Mouse (Mus musculus) left cerebral cortex, postnatal 25 days (tissue): ENCODE results near the gene Zfp746. TPM values are rescaled to one million over a fixed set of nuclear protein-coding genes. Genes with fewer than 3 reads are reported as not detected.
"Not testable (repeated sequence)": the region's sequence is repeated elsewhere in the genome, so short reads cannot be mapped to it uniquely, and the experiment has no call there.

Experiments
- DNase-seq, 2 experiments: peaks; one replicate each; pipeline ENCODE4 v3.0.0; 2022; ENCODE audit warnings: low spot score in 2 of 2, mixed read lengths in 1 of 2
- intact Hi-C: fragments of 180-260 bp; cut with DNase I; formaldehyde crosslinking; loops from one replicate; pipeline ENCODE4 v1.15.1; 2025
- total RNA-seq, 2 experiments: library from RNA; stranded (reverse); gene quantifications; 2 replicates each; pipeline ENCODE4 v1.2.3; 2021

Gene Zfp746
- total RNA-seq = 10 to 100 TPM; 29.4 to 31.2 TPM

DNA sequence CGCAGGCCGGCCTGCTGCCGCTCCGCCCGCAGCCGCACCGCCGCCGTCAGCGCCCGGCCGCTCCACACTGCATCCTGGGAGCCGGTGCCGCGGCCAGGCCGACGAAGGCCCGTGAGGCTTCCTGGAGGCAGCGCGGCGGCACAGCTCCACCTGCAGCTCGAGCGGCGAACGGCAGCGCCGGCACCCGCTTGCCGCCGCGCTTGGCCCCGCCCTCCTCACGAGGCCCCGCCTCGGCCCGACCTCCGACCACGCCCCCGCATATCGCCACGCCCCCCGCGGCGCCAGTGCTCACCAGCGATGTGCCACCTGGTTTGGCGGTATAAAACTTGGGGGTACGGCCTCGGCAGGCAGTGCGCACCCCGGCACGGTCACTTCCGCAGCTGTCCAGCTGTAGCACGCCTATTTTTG, at the start of gene Zfp746:
Gene Zfp746, minus strand, starts transcription at position 123 of the 408 bp plus-strand sequence.
- DNase-seq = peak; percentile 94
- intact Hi-C loops = loop anchor here (5.0 kb wide), 2 partner anchors 39 to 311 kb away; partner anchors contain the start of genes Krba1 and Zfp777

DNA sequence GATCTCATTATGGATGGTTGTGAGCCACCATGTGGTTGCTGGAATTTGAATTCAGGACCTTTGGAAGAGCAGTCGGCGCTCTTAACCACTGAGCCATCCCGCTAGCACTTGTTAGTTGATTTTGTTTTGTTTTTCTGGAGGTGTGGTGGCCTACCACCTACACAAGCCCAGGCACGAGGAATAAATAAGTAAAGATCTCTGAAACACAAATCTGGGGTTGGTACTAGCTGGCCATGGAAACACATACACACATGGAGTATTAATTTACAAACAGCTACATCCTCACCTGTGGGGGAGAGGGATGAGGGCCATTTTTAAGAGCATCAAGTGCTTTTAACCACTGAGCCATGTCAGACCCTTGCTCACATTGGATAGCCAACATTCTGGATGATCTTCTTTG, 34.7 kb upstream of the Zfp746 start:
- intact Hi-C loops, DNase-seq: not testable (repeated sequence)

DNA sequence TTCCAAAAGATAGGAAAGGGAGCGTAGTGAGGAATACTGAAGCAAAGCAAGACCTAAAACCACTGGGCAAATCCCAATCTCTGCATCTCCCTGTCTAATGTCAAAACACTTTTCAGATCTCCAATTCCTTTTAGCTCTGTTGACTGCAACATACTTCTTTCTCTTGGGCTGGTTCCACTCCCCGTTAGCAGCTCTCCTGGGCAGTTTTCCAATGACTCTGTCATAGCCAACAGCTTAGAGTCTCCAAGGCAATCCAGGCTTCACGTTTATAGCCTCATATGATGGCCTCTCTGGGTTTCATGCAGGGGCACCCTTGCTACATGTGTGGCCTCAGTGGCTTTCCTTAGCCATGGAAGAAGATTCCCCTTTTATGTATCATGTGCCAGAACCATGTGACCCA, 29.6 kb upstream of the Zfp746 start:
- intact Hi-C loops = no loop called here
- DNase-seq = peak; percentile 8 to 51

DNA sequence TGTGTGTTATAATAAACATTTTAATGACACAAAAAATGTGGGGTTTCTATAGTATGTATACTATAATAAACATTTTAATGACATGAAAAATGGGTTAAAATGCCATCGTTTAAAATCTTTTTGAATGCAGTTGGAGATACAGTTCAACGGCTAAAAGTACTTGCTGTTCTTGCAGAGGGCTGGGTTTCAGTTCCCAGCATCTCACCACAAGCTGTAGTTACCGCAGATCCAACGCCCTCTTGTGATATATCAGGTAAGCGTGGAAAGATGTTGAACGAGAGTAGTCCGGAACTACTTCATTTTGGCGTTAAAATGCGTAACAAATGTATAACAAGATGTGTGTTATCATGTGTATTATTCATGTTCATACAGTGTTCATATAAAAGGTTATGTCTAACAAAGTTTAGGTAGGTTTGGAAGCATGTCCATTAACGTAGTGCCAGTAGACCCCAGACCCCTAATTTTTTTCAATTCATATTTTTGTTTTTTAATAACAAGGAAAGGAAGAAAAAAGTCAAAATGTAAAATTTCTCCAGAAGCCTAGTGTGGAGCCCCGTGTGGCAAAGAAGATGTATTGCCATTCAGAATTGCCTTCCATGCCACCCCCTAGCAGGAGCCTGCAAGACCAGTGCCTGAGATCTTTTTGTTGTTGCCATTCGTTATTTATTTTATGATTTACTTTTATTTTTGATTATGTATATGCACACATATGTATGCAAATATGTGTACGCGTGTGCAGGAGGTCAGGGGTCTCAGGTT, 743 bp upstream of the Zfp746 start:
- intact Hi-C loops = loop anchor here (5.0 kb wide), 2 partner anchors 40 to 310 kb away; partner anchors contain the start of genes Krba1 and Zfp777
- no peak for DNase-seq

DNA sequence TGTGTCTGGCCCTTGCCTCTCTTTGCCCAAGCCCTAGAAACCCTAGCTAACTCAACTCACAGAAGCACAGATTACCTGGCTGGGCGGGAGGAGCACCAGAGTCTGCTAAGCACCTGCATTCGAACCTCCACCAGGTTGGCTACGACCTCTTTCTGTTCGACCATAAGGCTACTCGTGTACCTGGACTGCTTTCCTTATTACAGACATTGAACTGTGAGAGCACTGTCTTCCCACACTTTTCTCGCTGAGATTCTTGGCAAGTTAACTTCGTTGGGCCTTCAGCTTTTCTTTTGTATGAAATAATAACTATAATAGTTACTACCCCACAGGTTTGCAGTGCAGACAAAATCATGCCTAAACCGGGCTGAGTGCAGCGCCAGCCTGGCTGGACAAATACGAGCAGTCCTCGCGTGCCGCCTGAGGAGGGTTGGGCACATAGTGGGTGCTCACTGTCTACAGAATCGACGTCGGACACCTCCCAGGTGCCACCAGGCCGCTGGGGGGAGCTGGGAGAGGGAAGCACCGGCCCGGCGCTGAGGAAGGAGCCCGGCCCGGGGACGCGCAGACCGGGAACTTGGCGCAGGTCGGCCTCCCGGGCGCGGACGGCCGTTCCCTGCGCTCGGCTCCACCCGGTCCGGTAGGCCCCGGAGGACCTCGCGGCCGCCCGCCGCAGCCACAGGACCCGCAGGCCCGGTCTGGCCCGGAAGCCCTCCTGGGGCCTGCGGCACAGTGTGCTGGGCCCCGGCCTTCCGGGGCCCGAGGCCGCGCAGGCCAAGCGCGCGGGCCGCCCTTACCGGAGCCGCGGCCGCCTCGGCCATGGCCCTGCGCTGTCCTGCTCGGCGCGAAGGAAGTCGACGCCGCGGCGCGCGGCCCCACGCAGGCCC, 630 bp downstream of the Zfp746 start:
- intact Hi-C loops = loop anchor here (2.0 to 5.0 kb wide), 3 partner anchors 38 to 312 kb away; partner anchors contain the start of genes Krba1 and Zfp777
- DNase-seq = peak; percentile 59 to 61

DNA sequence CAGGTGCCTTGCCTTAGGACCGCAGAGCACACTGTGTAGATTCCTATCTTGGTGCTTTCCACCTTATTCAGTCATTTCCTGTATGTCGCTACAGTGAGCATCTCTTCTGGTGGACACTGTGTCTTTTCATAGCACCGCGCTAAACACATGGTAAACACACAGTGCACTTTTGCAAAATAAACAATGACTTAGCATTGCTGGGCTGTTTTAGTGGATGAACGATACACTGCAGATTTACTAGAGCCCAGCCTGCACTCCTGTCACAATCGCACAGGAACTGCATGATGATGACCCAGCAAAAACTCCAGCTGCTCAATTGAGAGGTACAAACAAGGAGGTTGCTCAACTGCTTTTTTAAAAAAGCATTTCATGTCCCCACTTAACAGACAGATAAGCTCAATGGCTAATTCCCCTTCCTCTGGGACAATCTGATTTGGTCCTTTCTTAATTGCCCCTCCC, 2.6 kb downstream of the Zfp746 start:
- intact Hi-C loops = loop anchor here (2.0 kb wide), 1 partner anchor 67 kb away; no protein-coding TSS in a partner anchor
- peak in 1 of 2 experiments; percentile 24 for DNase-seq

DNA sequence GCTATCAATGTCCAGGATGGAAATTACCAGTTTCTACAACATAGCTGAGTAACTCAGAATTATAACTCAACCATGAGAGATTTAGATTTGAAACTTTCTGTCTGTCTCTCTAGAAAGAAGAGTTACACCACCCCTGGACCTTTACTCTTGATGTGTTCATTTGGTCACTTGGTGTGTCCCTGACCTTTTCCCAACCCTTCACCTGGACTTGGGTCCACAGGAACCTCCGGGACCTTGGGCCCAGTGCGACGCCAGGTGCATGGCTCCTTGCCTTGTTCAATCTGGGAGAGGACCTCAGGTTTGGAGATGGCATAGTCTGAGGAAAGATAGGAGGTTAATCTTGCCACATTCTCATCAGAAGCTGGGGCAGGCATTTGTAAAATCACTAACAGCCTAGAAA, 4.4 kb downstream of the Zfp746 start:
- intact Hi-C loops = no loop called here
- DNase-seq = no peak

DNA sequence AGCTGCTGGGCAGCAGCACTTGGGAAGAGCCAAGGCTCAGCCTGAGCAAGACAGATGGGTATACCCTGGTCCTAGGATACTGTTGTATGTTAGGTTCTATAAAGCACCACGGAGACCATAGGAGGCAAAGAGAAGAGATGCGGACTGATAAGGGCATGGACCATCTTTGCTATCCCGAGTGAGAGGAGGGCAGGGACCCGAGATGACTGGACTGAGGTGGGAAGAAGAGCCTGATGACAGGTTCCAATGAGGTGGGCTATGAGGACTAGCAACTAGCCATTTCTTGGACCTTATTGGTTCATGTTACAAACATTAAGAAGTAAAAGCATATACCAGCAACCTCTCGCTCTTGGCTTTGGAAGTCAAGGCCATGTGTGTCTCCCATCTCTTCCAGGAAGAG, 5.4 kb downstream of the Zfp746 start:
- intact Hi-C loops = no loop called here

DNA sequence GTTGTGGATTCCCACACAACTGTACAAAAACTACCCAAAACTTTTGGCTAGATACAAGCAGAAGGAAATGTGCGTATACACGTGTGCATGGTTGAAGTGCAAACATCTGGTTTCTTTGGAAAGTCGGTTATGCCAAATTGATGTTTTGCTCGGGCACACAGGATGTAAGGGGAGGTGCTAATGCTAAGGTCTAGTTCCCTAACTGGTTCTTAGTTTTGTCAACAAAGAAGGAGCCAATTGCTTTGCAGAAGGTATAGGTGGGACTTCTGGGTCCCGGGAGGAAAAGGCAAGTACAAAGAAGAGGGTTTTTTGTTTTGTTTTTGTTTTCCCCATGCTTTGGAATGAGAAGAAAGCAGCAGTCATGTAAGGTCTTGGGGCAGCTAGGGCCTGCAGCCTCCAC, 13.1 kb downstream of the Zfp746 start:
- DNase-seq = no peak
- intact Hi-C loops = no loop called here

More for the DNA sequence above, 5.4 kb downstream of the Zfp746 start:
- no peak for DNase-seq

DNA sequence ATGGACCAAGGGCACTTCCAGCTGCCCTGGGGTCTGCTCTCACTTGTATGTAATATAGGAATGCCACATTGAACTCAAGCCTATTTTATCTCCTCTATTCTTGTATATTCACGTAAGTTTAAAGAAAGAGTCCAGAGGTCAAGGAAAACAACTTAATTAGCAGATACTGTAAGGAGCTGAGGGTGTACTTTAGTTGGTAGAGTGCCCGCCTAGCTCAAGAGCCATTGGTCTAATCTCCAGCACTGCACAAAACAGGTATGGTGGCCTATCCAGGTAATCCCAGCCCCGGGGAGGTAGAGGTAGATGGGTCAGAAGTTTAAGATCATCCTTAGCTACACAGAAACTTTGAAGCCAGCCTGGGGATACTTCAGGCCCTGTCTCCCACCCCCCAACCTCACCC, 18.9 kb downstream of the Zfp746 start:
- intact Hi-C loops = no loop called here
- DNase-seq = no peak

DNA sequence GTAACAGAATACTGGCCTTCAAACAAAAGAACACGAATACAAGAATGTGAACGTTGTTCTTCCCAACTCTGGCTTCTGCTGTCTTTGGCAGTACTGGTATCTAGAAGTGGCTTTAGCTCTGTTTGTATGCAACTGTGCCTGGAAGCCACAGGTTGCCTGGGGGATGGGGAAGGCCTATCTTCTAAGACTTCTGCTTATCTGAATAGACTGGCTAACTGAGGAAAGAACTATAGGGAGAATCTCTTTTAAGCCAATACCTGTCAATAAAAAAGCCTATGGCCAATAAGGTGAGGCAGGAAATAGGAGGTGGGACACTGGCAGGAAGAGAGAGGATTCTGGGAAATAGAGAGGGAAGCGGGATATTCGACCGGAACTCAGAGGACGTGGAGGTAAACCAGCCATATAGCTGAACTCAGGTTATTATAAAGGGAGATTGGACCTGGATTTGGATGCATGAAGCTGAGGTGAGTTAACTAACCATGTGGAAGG, 20.8 kb downstream of the Zfp746 start:
- no peak for DNase-seq
- intact Hi-C loops = no loop called here

DNA sequence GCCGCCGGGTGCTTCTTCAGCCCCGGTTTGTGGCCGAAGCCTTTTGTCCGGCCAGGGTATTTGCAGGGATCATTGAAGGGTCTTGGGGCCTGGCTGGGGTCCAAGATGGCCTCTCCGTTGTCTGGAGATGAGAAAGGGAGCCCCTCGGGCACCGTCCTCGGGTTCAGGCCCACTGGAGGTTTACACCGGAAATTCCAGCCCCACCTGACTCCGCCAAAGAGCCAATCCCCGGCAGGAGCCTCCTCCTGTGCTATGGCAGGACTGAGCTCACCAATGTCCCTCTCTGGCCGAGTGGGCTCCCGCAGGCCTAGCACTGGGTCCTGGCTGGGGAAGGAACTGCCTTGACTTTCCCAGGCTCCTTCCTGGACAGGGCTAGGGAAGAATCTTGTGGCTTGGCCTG, 21.9 kb downstream of the Zfp746 start:
- intact Hi-C loops = no loop called here
- no peak for DNase-seq

DNA sequence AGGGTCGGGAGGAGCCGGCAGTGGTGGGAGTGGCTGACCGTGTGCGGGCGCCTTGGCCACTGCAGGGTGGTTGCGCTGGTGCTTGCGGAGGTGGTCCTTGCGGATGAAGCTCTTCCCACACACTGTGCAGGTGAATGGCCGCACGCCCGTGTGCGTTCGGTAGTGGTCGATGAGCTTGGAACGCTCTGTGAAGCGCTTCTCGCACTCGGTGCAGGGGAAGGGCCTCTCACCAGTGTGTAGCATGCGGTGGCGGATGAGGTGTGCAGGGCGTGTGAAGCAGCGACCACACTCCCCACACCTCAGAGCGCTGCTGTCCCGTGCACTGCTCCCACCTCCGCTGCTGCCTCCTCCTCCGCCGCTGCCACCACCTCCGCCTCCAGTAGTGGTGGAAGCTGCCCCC, 22.5 kb downstream of the Zfp746 start:
- no peak for DNase-seq
- intact Hi-C loops = no loop called here

DNA sequence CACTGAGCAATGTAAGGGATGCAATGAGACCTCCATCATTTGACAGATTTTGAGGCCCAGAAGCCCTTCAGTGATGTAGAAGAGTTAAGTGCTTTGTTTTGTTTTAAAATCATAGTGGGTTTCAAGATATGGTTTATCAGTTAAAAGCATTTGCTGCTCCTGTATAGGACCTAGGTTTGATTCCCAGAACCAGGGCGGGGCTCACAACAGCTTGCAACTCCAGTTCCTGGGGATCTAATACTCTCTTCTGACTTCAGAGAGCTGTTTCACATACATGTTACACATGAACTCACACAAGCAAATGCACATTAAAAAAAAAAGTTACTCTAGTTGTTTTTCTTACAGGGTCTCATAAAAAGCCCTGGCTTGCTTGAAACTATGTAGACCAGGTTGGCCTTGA, 25.5 kb downstream of the Zfp746 start:
- intact Hi-C loops = no loop called here
- no peak for DNase-seq

DNA sequence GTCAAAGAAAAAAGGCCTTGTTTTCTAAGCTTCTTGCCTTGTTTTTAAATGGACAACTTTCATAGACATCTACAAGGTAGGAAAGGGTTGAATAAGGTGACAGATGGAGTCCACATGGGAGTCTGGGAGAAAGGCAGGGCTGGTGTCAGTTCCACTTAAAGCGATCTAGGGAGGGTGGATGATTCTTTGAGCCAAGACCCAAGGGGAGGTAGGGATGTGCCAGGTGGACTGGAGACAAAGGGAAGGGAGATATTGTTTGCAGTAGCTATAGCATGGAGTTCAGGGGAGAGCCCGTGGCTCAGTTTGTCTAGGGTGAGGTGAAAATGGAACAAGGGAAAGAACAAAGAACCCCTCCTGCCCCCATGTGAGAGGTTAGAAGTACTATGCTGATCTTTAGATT, 26.0 kb downstream of the Zfp746 start:
- no peak for DNase-seq
- intact Hi-C loops = no loop called here

DNA sequence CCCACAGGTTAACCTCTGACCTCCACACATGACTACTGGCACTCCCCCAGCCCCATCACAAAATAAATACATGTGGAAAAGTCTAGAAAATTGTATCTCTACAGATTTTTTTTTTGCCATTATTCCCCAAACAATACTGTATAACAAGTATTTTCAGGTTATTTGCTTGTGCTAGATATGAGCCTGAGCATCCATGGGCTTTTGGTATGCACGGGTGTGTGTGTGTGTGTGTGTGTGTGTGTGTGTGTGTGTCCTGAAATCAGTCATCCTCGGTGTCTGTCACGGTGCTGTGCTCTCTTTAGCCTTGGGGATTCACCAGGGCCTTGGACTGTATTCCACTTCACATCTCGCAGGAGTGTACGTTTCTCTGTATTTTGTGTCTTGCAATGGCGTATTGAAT, 34.3 kb downstream of the Zfp746 start:
- intact Hi-C loops = no loop called here
- DNase-seq = no peak

DNA sequence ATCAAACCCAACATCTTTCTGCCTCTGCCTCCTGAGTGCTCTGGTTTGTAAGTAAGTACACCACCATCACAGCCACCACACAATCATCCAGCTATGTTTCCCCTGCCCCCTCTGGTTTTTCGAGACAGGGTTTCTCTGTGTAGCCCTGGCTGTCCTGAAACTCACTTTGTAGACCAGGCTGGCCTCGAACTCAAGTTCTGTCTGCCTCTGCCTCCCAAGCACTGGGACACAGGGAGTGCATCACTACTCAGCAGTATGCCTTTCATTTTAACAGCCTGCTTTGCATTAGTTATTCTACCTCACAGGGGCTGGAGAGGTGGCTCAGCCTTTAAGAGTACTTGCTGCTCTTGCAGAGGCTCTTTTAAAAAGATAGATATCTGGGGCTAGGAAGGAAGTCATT, 34.7 kb downstream of the Zfp746 start:
- DNase-seq = no peak

DNA sequence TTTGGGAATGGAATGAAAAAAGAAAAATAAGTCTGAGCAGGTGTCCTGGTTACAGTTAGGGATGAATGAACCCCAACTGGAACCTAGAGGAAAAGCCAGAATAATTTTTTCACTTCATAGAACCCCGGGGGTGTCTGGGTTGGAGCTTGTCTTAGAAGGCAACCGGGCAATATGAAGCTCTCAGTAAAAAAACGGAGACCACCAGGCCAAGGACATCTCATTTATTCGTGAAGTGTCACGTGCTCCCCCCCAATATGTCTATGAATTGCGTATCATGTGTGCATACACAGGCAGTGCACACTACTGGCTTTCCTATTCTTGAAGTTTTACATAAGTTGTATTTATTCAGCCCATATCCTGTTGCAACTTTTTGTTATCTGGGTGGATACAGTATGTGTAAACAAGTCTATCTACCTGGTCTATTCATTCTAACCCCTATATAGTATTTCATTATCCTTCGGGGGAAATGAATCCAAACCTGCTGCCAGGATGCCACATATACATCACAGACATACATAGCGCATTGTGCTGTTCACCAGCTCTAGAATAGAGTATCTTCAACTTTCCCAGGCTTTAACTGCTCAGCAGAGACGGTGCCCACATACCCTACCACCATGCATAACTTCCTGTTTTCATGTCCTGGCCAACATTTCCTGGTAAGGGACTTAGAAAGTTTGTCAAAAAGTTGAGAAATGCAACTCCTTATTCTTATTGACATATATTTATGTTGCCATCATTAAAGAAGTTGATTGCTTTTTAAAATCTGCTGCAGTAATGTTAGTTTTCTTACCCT, 36.9 kb downstream of the Zfp746 start:
- intact Hi-C loops = loop anchor here (5.0 kb wide), 1 partner anchor 38 kb away; the partner anchor contains the start of gene Zfp746

More for the DNA sequence above, 34.7 kb downstream of the Zfp746 start:
- intact Hi-C loops = no loop called here

More for the DNA sequence above, 36.9 kb downstream of the Zfp746 start:
- DNase-seq = no peak
